9 mouse cellular contexts compared by ENCODE assay signal in genomic region chr2:133430741-133431438, GRCm38 (mm10).
DNase-seq lines count a peak whose midpoint lies in the region; ATAC-seq and TF ChIP-seq lines count a peak whose summit lies in the region.
"Had no signal": no experiment of that assay in that cellular context is flagged by ENCODE, and none has a peak within 500 bp of the region (broad histone marks: within the 10 kb centered on the region; RNA-seq: fewer than 3 reads in every experiment).

No protein-coding gene starts in this region.

- ATAC-seq in midbrain, postnatal 0 days (ENCODE audit: low FRiP score) = no peak
- ATAC-seq in midbrain, embryonic 15.5 days (replicated peaks) = no peak
- ATAC-seq in liver, postnatal 0 days = peak; percentile 68

- H3K4me1 ChIP-seq in midbrain, postnatal 0 days (ENCODE audit: insufficient read depth, low read length) = no peaks in the 10 kb centered on the region
- H3K4me1 ChIP-seq in midbrain, embryonic 15.5 days = no peaks in the 10 kb centered on the region
- peaks cover 22% of the 10 kb centered on the region for H3K4me1 ChIP-seq in liver, postnatal 0 days (ENCODE audit: insufficient read depth)

- 42% methylated on average over 4 of the region's 4 CpGs for whole genome bisulfite sequencing in midbrain, postnatal 0 days
- 46% methylated on average over 4 of the region's 4 CpGs for WGBS in midbrain, embryonic 15.5 days
- WGBS in liver, postnatal 0 days (ENCODE audit: insufficient replicate concordance) = 25% methylated on average over 4 of the region's 4 CpGs

- H3K36me3 ChIP-seq in midbrain, postnatal 0 days (ENCODE audit: insufficient read depth, low read length) = no peaks in the 10 kb centered on the region
- H3K36me3 ChIP-seq in midbrain, embryonic 15.5 days (replicated peaks) = no peaks in the 10 kb centered on the region
- H3K36me3 ChIP-seq in liver, postnatal 0 days (replicated peaks; ENCODE audit: insufficient read depth, low read length) = no peaks in the 10 kb centered on the region
- H3K36me3 ChIP-seq: embryonic facial prominence, embryonic 15.5 days had no signal

- no peak overlapping the region for H3K9ac ChIP-seq in midbrain, postnatal 0 days (replicated peaks; ENCODE audit: low read length, poor library complexity, severe bottlenecking)
- no peak overlapping the region for H3K9ac ChIP-seq in midbrain, embryonic 15.5 days
- H3K9ac ChIP-seq in liver, postnatal 0 days (replicated peaks) = no peak overlapping the region
- H3K9ac ChIP-seq: embryonic facial prominence, embryonic 15.5 days had no signal

- no peaks in the 10 kb centered on the region for H3K27me3 ChIP-seq in midbrain, postnatal 0 days (ENCODE audit: insufficient read depth, low read length)
- H3K27me3 ChIP-seq in midbrain, embryonic 15.5 days (replicated peaks) = no peaks in the 10 kb centered on the region
- no peaks in the 10 kb centered on the region for H3K27me3 ChIP-seq in liver, postnatal 0 days (ENCODE audit: insufficient read depth, low read length)
- H3K27me3 ChIP-seq: embryonic facial prominence, embryonic 15.5 days had no signal

- no peaks in the 10 kb centered on the region for H3K9me3 ChIP-seq in midbrain, postnatal 0 days (ENCODE audit: low read length)
- H3K9me3 ChIP-seq in midbrain, embryonic 15.5 days = no peaks in the 10 kb centered on the region
- H3K9me3 ChIP-seq in liver, postnatal 0 days (ENCODE audit: low read length) = no peaks in the 10 kb centered on the region
- H3K9me3 ChIP-seq: embryonic facial prominence, embryonic 15.5 days had no signal

- no peak overlapping the region for H3K27ac ChIP-seq in midbrain, postnatal 0 days (ENCODE audit: low read depth, low read length)
- H3K27ac ChIP-seq in midbrain, embryonic 15.5 days = no peak overlapping the region
- H3K27ac ChIP-seq in liver, postnatal 0 days (ENCODE audit: low read depth) = peak overlapping the region; percentile 46; the same call in 1 of the 2 replicates
- H3K27ac ChIP-seq: embryonic facial prominence, embryonic 15.5 days had no signal

- H3K4me3 ChIP-seq in midbrain, postnatal 0 days (ENCODE audit: low read depth, low read length) = no peak overlapping the region
- no peak overlapping the region for H3K4me3 ChIP-seq in midbrain, embryonic 15.5 days
- no peak overlapping the region for H3K4me3 ChIP-seq in liver, postnatal 0 days (ENCODE audit: low read depth, low read length)
- H3K4me3 ChIP-seq: embryonic facial prominence, embryonic 15.5 days had no signal

- peak; percentile 65 for TF ChIP-seq CTCF in midbrain, postnatal 0 days (IDR thresholded peaks at IDR 0.05)
- peak; percentile 66 for TF ChIP-seq CTCF in liver, postnatal 0 days (IDR thresholded peaks at IDR 0.05; ENCODE audit: low read depth)

- H3K4me2 ChIP-seq in midbrain, postnatal 0 days (ENCODE audit: low read depth, low read length, poor library complexity, severe bottlenecking) = no peak overlapping the region
- no peak overlapping the region for H3K4me2 ChIP-seq in midbrain, embryonic 15.5 days
- H3K4me2 ChIP-seq in liver, postnatal 0 days (ENCODE audit: low read depth, low read length) = no peak overlapping the region
- H3K4me2 ChIP-seq: embryonic facial prominence, embryonic 15.5 days had no signal

- DNase-seq in cerebellum, postnatal 10 days = peak; percentile 58 to 66
- no peak for DNase-seq in cerebellum, postnatal 36 days
- peak; percentile 24 for DNase-seq in midbrain, postnatal 0 days (ENCODE audit: low spot score)
- DNase-seq in heart, adult 9 months (ENCODE audit: low spot score in 2 of 2) = peak; percentile 6 to 49
- DNase-seq in liver, postnatal 0 days = peak; percentile 49
- DNase-seq in MN1 (ENCODE audit: low spot score) = no peak
- DNase-seq in cerebellum, adult 18-20 months = no peak

- TF ChIP-seq EP300 in liver, postnatal 0 days (IDR thresholded peaks at IDR 0.05; ENCODE audit: low read depth) = peak; percentile 81

Comparison
In these comparisons a context has a peak if more than half of its experiments do, and no peak if none do; other contexts are left out.
1. DNase-seq: peak in cerebellum, postnatal 10 days (2 of 2), midbrain, postnatal 0 days (single experiment), heart, adult 9 months (2 of 2) and liver, postnatal 0 days (single experiment); none in cerebellum, postnatal 36 days (0 of 2), MN1 (single experiment) and cerebellum, adult 18-20 months (0 of 2).